Mouse (Mus musculus) forelimb bud, embryonic 11.5 days (tissue): ENCODE results near the gene Olfr979.
"Not testable (repeated sequence)": the region's sequence is repeated elsewhere in the genome, so short reads cannot be mapped to it uniquely, and the experiment has no call there.

ENCODE experiments used
- DNase-seq: peaks from one replicate; pipeline ENCODE4 v3.0.0-alpha.2; 2012; ENCODE audit warnings: low read depth, low spot score

Gene Olfr979

GRCm38 (mm10) chr9:40003365-40003764, at the start of gene Olfr979:
Gene Olfr979 (minus strand): TSS chr9:40003465.
- no peak for DNase-seq

GRCm38 (mm10) chr9:40050138-40050537, 46.9 kb upstream of the Olfr979 start:
- DNase-seq: no peak

- DNase-seq: no peak
Measured at GRCm38 (mm10) chr9:40021164-40021563, 17.9 kb upstream of the Olfr979 start, which contains the start of gene Olfr981. Gene Olfr981 (plus strand): TSS chr9:40021464.

- DNase-seq: no peak
Measured at GRCm38 (mm10) chr9:40009482-40009881, 6.2 kb upstream of the Olfr979 start, which contains the start of gene Olfr980. Gene Olfr980 (minus strand): TSS chr9:40009582.

- no peak for DNase-seq
Measured at GRCm38 (mm10) chr9:39991813-39992212, 11.5 kb downstream of the Olfr979 start, which contains the start of gene Olfr978. Gene Olfr978 (plus strand): TSS chr9:39992113.

GRCm38 (mm10) chr9:39976581-39977145, 26.6 kb downstream of the Olfr979 start:
- DNase-seq: not testable (repeated sequence)

GRCm38 (mm10) chr9:39961033-39961432, 42.2 kb downstream of the Olfr979 start, which contains the start of gene Olfr976:
Gene Olfr976 (minus strand): TSS chr9:39961133.
- DNase-seq: not testable (repeated sequence)

GRCm38 (mm10) chr9:39951946-39952345, 51.3 kb downstream of the Olfr979 start, which contains the start of gene Olfr975:
Gene Olfr975 (minus strand): TSS chr9:39952046.
- no peak for DNase-seq
